Mouse (Mus musculus) right cerebral cortex, postnatal 25 days (tissue): ENCODE measurements at regions not wholly inside any gene's neighbourhood (a gene's known extent, or its start where the extent isn't known, plus 50 kb on each side); places are given as distances from the start of the nearest gene placed in this dataset.

Experiments used
- DNase-seq: peaks from one replicate; pipeline ENCODE4 v3.0.0; 2022

- DNase-seq: no peak
Observed at GRCm38 (mm10) chr13:107457270-107457669, 435.3 kb upstream of the Kif2a start.

GRCm38 (mm10) chr13:107456394-107456793, 434.5 kb upstream of the Kif2a start:
- DNase-seq: no peak

GRCm38 (mm10) chr13:107449598-107450179, 427.8 kb upstream of the Kif2a start:
- DNase-seq: peak; percentile 66

GRCm38 (mm10) chr13:107447813-107448212, 425.9 kb upstream of the Kif2a start:
- DNase-seq: no peak

- DNase-seq: no peak
Observed at GRCm38 (mm10) chr13:107419363-107420155, 397.6 kb upstream of the Kif2a start.

- no peak for DNase-seq
Observed at GRCm38 (mm10) chr13:107410267-107410666, 388.3 kb upstream of the Kif2a start.

- no peak for DNase-seq
Observed at GRCm38 (mm10) chr13:107407674-107408026, 385.7 kb upstream of the Kif2a start.

GRCm38 (mm10) chr13:107406977-107407673, 385.2 kb upstream of the Kif2a start:
- peak; percentile 42 for DNase-seq

GRCm38 (mm10) chr13:107398621-107399363, 376.9 kb upstream of the Kif2a start:
- no peak for DNase-seq

GRCm38 (mm10) chr13:107396036-107396435, 374.1 kb upstream of the Kif2a start:
- no peak for DNase-seq

GRCm38 (mm10) chr13:107394451-107394850, 372.5 kb upstream of the Kif2a start:
- no peak for DNase-seq

- DNase-seq: no peak
Observed at GRCm38 (mm10) chr13:107389535-107390150, 367.7 kb upstream of the Kif2a start.

GRCm38 (mm10) chr13:107389074-107389473, 367.1 kb upstream of the Kif2a start:
- DNase-seq: no peak

GRCm38 (mm10) chr13:107378076-107378475, 356.1 kb upstream of the Kif2a start:
- DNase-seq: no peak

- no peak for DNase-seq
Observed at GRCm38 (mm10) chr13:107372666-107373065, 350.7 kb upstream of the Kif2a start.

- DNase-seq: no peak
Observed at GRCm38 (mm10) chr13:107371616-107372582, 350.0 kb upstream of the Kif2a start.

GRCm38 (mm10) chr13:107367639-107368038, 345.7 kb upstream of the Kif2a start:
- no peak for DNase-seq

- no peak for DNase-seq
Observed at GRCm38 (mm10) chr13:107365766-107366165, 343.8 kb upstream of the Kif2a start.

- DNase-seq: no peak
Observed at GRCm38 (mm10) chr13:107365241-107365640, 343.3 kb upstream of the Kif2a start.

GRCm38 (mm10) chr13:107362806-107363687, 341.1 kb upstream of the Kif2a start:
- no peak for DNase-seq
